Mouse (Mus musculus) heart, embryonic 11.5 days (tissue): ENCODE measurements around the gene Hook2. TPM values are rescaled to one million over a fixed set of nuclear protein-coding genes. Genes with fewer than 3 reads are reported as not detected.

ENCODE experiments used
- ATAC-seq: fragments of 200-750 bp; cut with Nextera tagmentation; replicated peaks from 2 replicates; pipeline ENCODE4 v1.8.0; 2017; ENCODE audit warnings: moderate library complexity; ENCODE audit not compliant: insufficient number of reproducible peaks, low FRiP score, low TSS enrichment
- H3K27ac ChIP-seq: fragments of 300-500 bp; sonication (generic); 2 replicates; pipeline ENCODE4 v1.5.1; 2014; ENCODE audit warnings: mild to moderate bottlenecking, low read depth, low read length
- H3K27me3 ChIP-seq: fragments of 300-500 bp; sonication (generic); 2 replicates; pipeline ENCODE4 v1.6.1; 2014; ENCODE audit warnings: mild to moderate bottlenecking, low read length, mixed read lengths; ENCODE audit not compliant: control insufficient read depth, insufficient read depth
- H3K36me3 ChIP-seq: fragments of 300-500 bp; sonication (generic); 2 replicates; pipeline ENCODE4 v1.6.1; 2014; ENCODE audit warnings: mild to moderate bottlenecking, low read length, moderate library complexity, mixed read lengths; ENCODE audit not compliant: control insufficient read depth, insufficient read depth
- H3K4me1 ChIP-seq: fragments of 300-500 bp; sonication (generic); 2 replicates; pipeline ENCODE4 v1.6.1; 2014; ENCODE audit warnings: low read length; ENCODE audit not compliant: control insufficient read depth, insufficient read depth
- H3K4me2 ChIP-seq: fragments of 300-500 bp; sonication (generic); 2 replicates; pipeline ENCODE4 v1.6.1; 2014; ENCODE audit warnings: mild to moderate bottlenecking, moderate library complexity
- H3K4me3 ChIP-seq: fragments of 300-500 bp; sonication (generic); 2 replicates; pipeline ENCODE4 v1.5.1; 2014; ENCODE audit warnings: low read depth, low read length
- H3K9ac ChIP-seq: fragments of 300-500 bp; sonication (generic); 2 replicates; pipeline ENCODE4 v1.6.1; 2014; ENCODE audit warnings: mild to moderate bottlenecking, low read depth, low read length, moderate library complexity
- H3K9me3 ChIP-seq: fragments of 300-500 bp; sonication (generic); replicated peaks from 2 replicates; pipeline ENCODE4 v1.6.1; 2016; ENCODE audit warnings: low read length; ENCODE audit not compliant: control insufficient read depth
- WGBS: fragments of 180-500 bp; shearing (Covaris S2); extraction: QIAGEN DNeasy Blood & Tissue Kit; methylation state at CpG from one replicate; pipeline ENCODE4 v1.1.7; 2014; ENCODE audit not compliant: insufficient replicate concordance; 5-methylcytosine and 5-hydroxymethylcytosine counted together
- polyA plus RNA-seq: library from polyadenylated mRNA; unstranded; fragments of >200 nt; fragmentation: Nextera tagmentation; extraction: Ambion mirVana; gene quantifications from 2 replicates; pipeline ENCODE4 v1.2.1, GENCODE M21; 2014

Gene Hook2
- polyA plus RNA-seq, 1 experiment from 2014 or later = 7.1 TPM

DNA sequence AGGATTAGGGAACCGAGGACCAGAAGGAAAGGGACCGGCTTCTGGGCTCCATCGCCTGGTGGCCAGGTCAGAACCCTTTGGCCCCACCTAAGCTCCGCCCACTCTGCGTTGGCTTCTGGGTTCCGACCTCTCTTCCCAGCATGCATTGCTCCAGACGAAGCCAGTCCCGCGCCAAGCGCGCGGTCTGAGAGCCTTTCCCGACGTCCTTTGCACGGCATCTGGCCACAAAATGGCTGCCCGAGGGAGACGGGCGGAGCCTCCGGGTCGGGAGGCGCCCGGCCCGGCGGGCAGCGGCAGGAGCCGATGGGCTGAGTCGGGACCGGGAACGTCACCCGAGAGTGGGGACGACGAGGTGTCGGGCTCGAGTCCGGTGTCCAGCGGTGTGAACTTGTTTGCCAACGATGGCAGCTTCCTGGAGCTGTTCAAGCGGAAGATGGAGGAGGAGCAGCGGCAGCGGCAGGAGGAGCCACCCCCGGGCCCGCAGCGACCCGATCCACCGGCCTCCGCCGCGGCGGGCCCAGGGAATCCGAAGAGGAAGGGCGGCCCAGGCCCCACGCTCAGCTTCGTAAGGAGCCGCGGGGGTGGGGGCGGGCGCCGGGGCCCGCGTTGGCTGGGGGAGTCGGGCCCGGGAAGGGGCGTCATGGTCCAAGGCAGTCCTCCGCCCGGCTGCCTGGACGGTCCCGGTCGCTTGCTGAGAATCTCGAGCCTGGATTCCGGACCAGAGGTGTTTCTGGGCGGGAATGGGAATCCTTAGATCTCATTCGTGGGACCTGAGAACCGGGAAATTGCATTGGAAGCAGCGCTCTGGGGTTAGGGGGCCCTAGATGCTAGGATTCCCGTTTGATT is 36.5 kb downstream of the Hook2 start, which contains the start of gene Trir:
Trir (plus strand) TSS at position 154 of the 846 bp plus-strand sequence.
- Histone ChIP-seq H3K4me2 (peak within 1 kb of the TSS; percentile 91), H3K27ac (peak within 1 kb of the TSS; percentile 77), H3K36me3 (peaks cover 18% of the 10 kb centered on the region), H3K9ac (peak within 1 kb of the TSS; percentile 99), H3K4me3 (peak within 1 kb of the TSS; percentile 96), H3K9me3 (no peaks in the 10 kb centered on the region), H3K4me1 (peaks cover 31% of the 10 kb centered on the region), H3K27me3 (no peaks in the 10 kb centered on the region)
- WGBS = under 1% methylated on average over 75 of the region's 75 CpGs
- ATAC-seq = peak; percentile 81

DNA sequence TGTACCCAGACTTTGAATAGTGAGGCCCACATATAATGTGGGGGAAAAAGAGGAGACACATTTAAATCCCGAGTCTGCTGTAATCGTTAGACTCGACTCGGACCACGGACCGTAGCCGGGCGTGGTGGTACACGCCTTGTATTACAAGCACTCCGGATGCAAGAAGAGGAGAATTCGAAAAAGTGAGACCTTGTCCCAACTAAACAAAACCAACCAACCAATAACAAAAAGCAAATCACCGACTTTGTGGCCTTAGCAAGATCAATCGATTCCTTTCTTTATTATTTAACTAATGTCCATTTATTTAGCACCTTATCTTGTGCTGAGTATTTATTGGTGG is 37.1 kb downstream of the Hook2 start:
- Histone ChIP-seq H3K4me3 (peak overlapping the region; percentile 96), H3K36me3 (peaks cover 17% of the 10 kb centered on the region), H3K27me3 (no peaks in the 10 kb centered on the region), H3K9ac (peak overlapping the region; percentile 99), H3K4me1 (peaks cover 31% of the 10 kb centered on the region), H3K27ac (peak overlapping the region; percentile 77), H3K4me2 (peak overlapping the region; percentile 91), H3K9me3 (no peaks in the 10 kb centered on the region)
- ATAC-seq = no peak
- under 1% methylated on average over 13 of the region's 13 CpGs for WGBS

- WGBS = 26% methylated on average over 2 of the region's 2 CpGs
- Histone ChIP-seq H3K4me2 (peak overlapping the region; percentile 91), H3K36me3 (peaks cover 18% of the 10 kb centered on the region)
These were observed 37.5 kb downstream of the Hook2 start for GRCm38 (mm10) chr8:85027922-85028321.

GRCm38 (mm10) chr8:85029271-85029670 is 38.9 kb downstream of the Hook2 start:
- H3K27ac ChIP-seq = no peak overlapping the region
- H3K4me1 ChIP-seq = peaks cover 29% of the 10 kb centered on the region
- no peak overlapping the region for H3K4me3 ChIP-seq
- no peak overlapping the region for H3K9ac ChIP-seq
- peaks cover 17% of the 10 kb centered on the region for H3K36me3 ChIP-seq
- H3K4me2 ChIP-seq = 0 out of 2 replicates have a peak overlapping the region, but pooled peaks have one; percentile 91
- WGBS = 85% methylated on average over 14 of the region's 14 CpGs
- no peaks in the 10 kb centered on the region for H3K9me3 ChIP-seq
- no peaks in the 10 kb centered on the region for H3K27me3 ChIP-seq
- ATAC-seq = no peak

More at GRCm38 (mm10) chr8:85027922-85028321, 37.5 kb downstream of the Hook2 start:
- Histone ChIP-seq H3K4me1 (peaks cover 31% of the 10 kb centered on the region), H3K27ac (no peak overlapping the region), H3K27me3 (no peaks in the 10 kb centered on the region), H3K9ac (peak overlapping the region; percentile 99), H3K4me3 (peak overlapping the region; percentile 96), H3K9me3 (no peaks in the 10 kb centered on the region)
- no peak for ATAC-seq

- H3K27ac ChIP-seq = no peak overlapping the region
- no peak overlapping the region for H3K9ac ChIP-seq
- no peaks in the 10 kb centered on the region for H3K27me3 ChIP-seq
- peaks cover 17% of the 10 kb centered on the region for H3K36me3 ChIP-seq
- no peak overlapping the region for H3K4me3 ChIP-seq
- no peaks in the 10 kb centered on the region for H3K9me3 ChIP-seq
- H3K4me1 ChIP-seq = peaks cover 27% of the 10 kb centered on the region
- no peak overlapping the region for H3K4me2 ChIP-seq
- no peak for ATAC-seq
- 77% methylated on average over 4 of the region's 4 CpGs for WGBS
These were observed 42.4 kb downstream of the Hook2 start for GRCm38 (mm10) chr8:85032622-85033311.

DNA sequence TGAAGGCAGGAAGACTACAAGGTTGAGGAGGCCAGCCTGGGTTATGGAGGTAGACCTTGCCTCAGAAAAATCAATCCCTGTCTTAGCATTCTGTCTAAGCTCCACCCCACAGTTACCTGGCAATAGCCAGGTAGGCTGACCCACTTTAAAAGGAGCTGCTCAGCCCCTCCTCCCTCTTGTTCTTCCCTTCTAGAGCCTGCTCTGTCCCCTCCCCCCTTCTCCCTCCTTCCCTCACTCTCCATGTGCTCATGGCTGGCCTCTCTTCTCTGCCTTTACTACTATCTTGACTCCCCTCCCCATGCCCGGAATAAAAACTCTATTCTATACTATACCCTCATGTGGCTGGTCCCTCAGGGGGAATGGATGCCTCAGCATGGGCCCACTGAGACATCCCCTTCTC is 43.5 kb downstream of the Hook2 start:
- ATAC-seq = no peak
- no peak overlapping the region for H3K4me2 ChIP-seq

GRCm38 (mm10) chr8:85034764-85035163 is 44.4 kb downstream of the Hook2 start:
- H3K27ac ChIP-seq = peak overlapping the region; percentile 54
- WGBS = 3% methylated on average over 13 of the region's 13 CpGs

More for the DNA sequence above, 43.5 kb downstream of the Hook2 start:
- H3K36me3 ChIP-seq = peaks cover 17% of the 10 kb centered on the region
- H3K4me1 ChIP-seq = peaks cover 24% of the 10 kb centered on the region
- no peaks in the 10 kb centered on the region for H3K27me3 ChIP-seq
- no peak overlapping the region for H3K4me3 ChIP-seq
- WGBS = 54% methylated on average over 1 of the region's 1 CpGs
- no peak overlapping the region for H3K9ac ChIP-seq
- H3K9me3 ChIP-seq = no peaks in the 10 kb centered on the region
- no peak overlapping the region for H3K27ac ChIP-seq

GRCm38 (mm10) chr8:85035165-85035727 is 44.8 kb downstream of the Hook2 start:
- Histone ChIP-seq H3K36me3 (peaks cover 12% of the 10 kb centered on the region), H3K27me3 (no peaks in the 10 kb centered on the region), H3K9me3 (no peaks in the 10 kb centered on the region), H3K9ac (peak overlapping the region; percentile 94), H3K4me3 (peak overlapping the region; percentile 94), H3K4me2 (peak overlapping the region; percentile 97), H3K4me1 (peaks cover 22% of the 10 kb centered on the region), H3K27ac (peak overlapping the region; percentile 99)
- 5% methylated on average over 12 of the region's 12 CpGs for WGBS
- no peak for ATAC-seq

More at GRCm38 (mm10) chr8:85034764-85035163, 44.4 kb downstream of the Hook2 start:
- Histone ChIP-seq H3K4me2 (peak overlapping the region; percentile 97), H3K27me3 (no peaks in the 10 kb centered on the region), H3K4me3 (peak overlapping the region; percentile 94), H3K9me3 (no peaks in the 10 kb centered on the region), H3K36me3 (peaks cover 15% of the 10 kb centered on the region), H3K9ac (peak overlapping the region; percentile 94), H3K4me1 (peaks cover 22% of the 10 kb centered on the region)
- no peak for ATAC-seq
